Comparison of ENCODE assay signal across 10 mouse cellular contexts in genomic region chr12:28623195-28623594, GRCm38 (mm10). TPM values are rescaled to one million over a fixed set of nuclear protein-coding genes. Genes with fewer than 3 reads are reported as not detected.
DNase-seq lines count a peak whose midpoint lies in the region; ATAC-seq lines count a peak whose summit lies in the region.
"Had no signal": no experiment of that assay in that cellular context is flagged by ENCODE, and none has a peak within 500 bp of the region (broad histone marks: within the 10 kb centered on the region; RNA-seq: fewer than 3 reads in every experiment).

Gene Colec11 (minus strand): TSS chr12:28623377.

- H3K27ac ChIP-seq in heart, embryonic 14.5 days (replicated peaks in 1 of 2; ENCODE audit: control insufficient read depth in 1 of 2, insufficient read depth in 1 of 2, low read depth in 2 of 2, low read length in 2 of 2) = peak within 1 kb of the TSS; percentile 58 to 80
- no peak within 1 kb of the TSS for H3K27ac ChIP-seq in stomach, embryonic 15.5 days
- H3K27ac ChIP-seq: forebrain, embryonic 13.5 days; hindbrain, embryonic 15.5 days; midbrain, embryonic 15.5 days had no signal

- ATAC-seq in heart, embryonic 14.5 days (ENCODE audit: insufficient number of reproducible peaks, insufficient read depth, low FRiP score, low read depth) = no peak
- ATAC-seq in stomach, embryonic 15.5 days (ENCODE audit: insufficient read depth, low FRiP score, low read depth) = 0 out of 2 replicates have a peak, but pooled peaks have one; percentile 25
- ATAC-seq: forebrain, embryonic 13.5 days; midbrain, embryonic 15.5 days had no signal

- H3K36me3 ChIP-seq in heart, embryonic 14.5 days (ENCODE audit: control insufficient read depth, insufficient read depth, low read length) = peaks cover 2% of the 10 kb centered on the region
- no peaks in the 10 kb centered on the region for H3K36me3 ChIP-seq in stomach, embryonic 15.5 days
- H3K36me3 ChIP-seq: midbrain, embryonic 15.5 days had no signal

- H3K9ac ChIP-seq in heart, embryonic 14.5 days (ENCODE audit: low read length) = peak within 1 kb of the TSS; percentile 49; the same call in 1 of the 2 replicates
- no peak within 1 kb of the TSS for H3K9ac ChIP-seq in stomach, embryonic 15.5 days
- H3K9ac ChIP-seq: forebrain, embryonic 13.5 days; hindbrain, embryonic 15.5 days; midbrain, embryonic 15.5 days had no signal

- DNase-seq in ovary, adult 18-20 months (ENCODE audit: low spot score) = peak; percentile 11
- DNase-seq in ovary, postnatal 14 days (ENCODE audit: low spot score) = no peak
- peak; percentile 61 for DNase-seq in kidney, postnatal 10 days
- no peak for DNase-seq in thymus, postnatal 4 days
- no peak for DNase-seq in spleen, postnatal 4 days (ENCODE audit: low spot score in 2 of 2)

- peak within 1 kb of the TSS in 1 of 2 experiments; percentile 14; a peak in 1 of 4 replicates for H3K4me3 ChIP-seq in heart, embryonic 14.5 days (ENCODE audit: control insufficient read depth in 1 of 2, insufficient read depth in 1 of 2, low read depth in 1 of 2, low read length in 2 of 2)
- H3K4me3 ChIP-seq in stomach, embryonic 15.5 days (replicated peaks) = no peak within 1 kb of the TSS
- H3K4me3 ChIP-seq: forebrain, embryonic 13.5 days; hindbrain, embryonic 15.5 days; midbrain, embryonic 15.5 days had no signal

- H3K27me3 ChIP-seq in heart, embryonic 14.5 days (ENCODE audit: control insufficient read depth, insufficient read depth, low read length) = no peaks in the 10 kb centered on the region
- H3K27me3 ChIP-seq in stomach, embryonic 15.5 days (replicated peaks) = no peaks in the 10 kb centered on the region
- H3K27me3 ChIP-seq: forebrain, embryonic 13.5 days; hindbrain, embryonic 15.5 days; midbrain, embryonic 15.5 days had no signal

- WGBS in heart, embryonic 14.5 days = 15% methylated on average over 5 of the region's 5 CpGs
- 21% methylated on average over 5 of the region's 5 CpGs for WGBS in stomach, embryonic 15.5 days

- H3K4me2 ChIP-seq in heart, embryonic 14.5 days (ENCODE audit: low read length) = peak within 1 kb of the TSS; percentile 59
- H3K4me2 ChIP-seq in stomach, embryonic 15.5 days = no peak within 1 kb of the TSS
- H3K4me2 ChIP-seq: forebrain, embryonic 13.5 days; hindbrain, embryonic 15.5 days; midbrain, embryonic 15.5 days had no signal

- peaks cover 12 to 26% of the 10 kb centered on the region in 2 experiments for H3K4me1 ChIP-seq in heart, embryonic 14.5 days (ENCODE audit: control insufficient read depth in 2 of 2, insufficient read depth in 2 of 2, low read length in 2 of 2)
- H3K4me1 ChIP-seq in stomach, embryonic 15.5 days = peaks cover 10% of the 10 kb centered on the region
- H3K4me1 ChIP-seq: midbrain, embryonic 15.5 days had no signal

- no peaks in the 10 kb centered on the region for H3K9me3 ChIP-seq in heart, embryonic 14.5 days (ENCODE audit: control insufficient read depth, low read length)
- H3K9me3 ChIP-seq in stomach, embryonic 15.5 days = no peaks in the 10 kb centered on the region
- H3K9me3 ChIP-seq: forebrain, embryonic 13.5 days; hindbrain, embryonic 15.5 days; midbrain, embryonic 15.5 days had no signal

RNA-seq across cellular contexts. Expression of gene Colec11, which starts in this region (rescaled TPM):
- polyA plus RNA-seq in heart, embryonic 14.5 days (2014; fragmentation: Nextera tagmentation; extraction: Ambion mirVana) = 14.4 and 17.4 TPM in 2 replicates
- 1.3 and 2.4 TPM in 2 replicates for polyA plus RNA-seq in stomach, embryonic 15.5 days (2015; fragmentation: Nextera tagmentation; extraction: Ambion mirVana)

Comparison
In these comparisons a context has a peak if more than half of its experiments do, and no peak if none do; other contexts are left out.
1. DNase-seq: peak in ovary, adult 18-20 months (single experiment) and kidney, postnatal 10 days (single experiment); none in ovary, postnatal 14 days (single experiment), thymus, postnatal 4 days (single experiment) and spleen, postnatal 4 days (0 of 2).